Mouse (Mus musculus): ENCODE results near the gene Hoxd4. TPM values are rescaled to one million over a fixed set of nuclear protein-coding genes. Genes with fewer than 3 reads are reported as not detected.

Gene Hoxd4
- not detected for total RNA-seq (2021)
- long read RNA-seq, experiment 1, result 0 reads
- long read RNA-seq, experiment 2, result 0 reads

DNA sequence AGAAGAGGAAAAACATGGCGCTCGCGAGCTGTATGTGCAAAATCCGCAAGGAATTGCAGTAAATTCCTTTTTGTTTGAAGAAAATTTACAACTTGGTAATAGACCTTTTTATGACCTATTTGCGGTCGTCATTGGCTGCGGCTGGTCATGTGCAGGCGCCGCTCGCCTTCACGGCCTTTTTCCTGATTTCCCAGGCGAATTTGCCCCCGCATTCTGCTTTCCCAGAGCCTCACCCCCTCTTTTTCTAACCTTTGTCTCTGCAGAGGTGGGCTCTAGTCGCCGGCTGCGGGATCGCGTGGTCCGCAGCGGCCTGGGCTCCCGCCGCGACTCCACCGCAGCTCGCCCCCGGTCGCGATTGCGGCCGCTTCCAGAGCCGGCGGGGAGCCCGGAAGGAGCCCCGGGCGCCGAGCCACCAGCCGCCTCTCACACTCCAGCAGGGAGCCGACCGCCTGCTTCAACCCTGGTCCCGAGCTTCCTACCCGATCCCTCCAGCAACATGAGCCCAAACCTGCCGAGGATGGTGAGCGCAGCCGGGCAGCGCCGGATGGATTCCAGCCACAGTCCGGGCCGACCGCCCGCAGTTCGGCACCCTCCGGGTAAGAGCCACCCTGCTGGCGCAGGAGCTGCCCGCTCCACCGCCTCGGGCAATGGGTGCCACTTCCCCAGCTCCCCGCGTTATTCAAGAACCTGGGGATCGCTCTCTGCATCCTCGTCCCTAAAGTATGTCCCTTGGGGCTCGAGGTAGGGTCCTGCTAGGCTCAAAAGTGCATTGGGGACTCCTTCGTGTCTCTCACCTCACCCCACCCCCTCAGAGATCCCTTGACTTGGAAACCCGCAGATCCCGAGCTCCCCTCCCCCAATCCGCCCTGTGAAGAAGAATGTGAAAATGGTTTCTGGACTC, at the start of gene Hoxd4, which contains the start of gene Hoxd3:
Gene Hoxd4 (plus strand): TSS at position 209 of the 901 bp plus-strand sequence.
Gene Hoxd3 (plus strand): TSS at position 207 of the 901 bp plus-strand sequence.
- no peak within 1 kb of the TSS for H3K4me3 ChIP-seq
- TF ChIP-seq CTCF (IDR thresholded peaks at IDR 0.05), result no peak
- intact Hi-C loops (cut with DNase I), result loop anchor here (5.0 kb wide), 1 partner anchor 55 kb away; the partner anchor contains the start of gene Evx2
- H3K27ac ChIP-seq, result no peak within 1 kb of the TSS
- no peak for DNase-seq (ENCODE audit: extremely low spot score in 1 of 2, low spot score in 2 of 2)

GRCm38 (mm10) chr2:74663291-74663925, 48.3 kb upstream of the Hoxd4 start:
- no peak overlapping the region for H3K27ac ChIP-seq
- intact Hi-C loops (cut with DNase I), result loop anchor here (2.0 to 5.0 kb wide), 3 partner anchors 363 to 736 kb away; no protein-coding TSS in a partner anchor
- peak; percentile 78 for TF ChIP-seq CTCF (IDR thresholded peaks at IDR 0.05)
- H3K4me3 ChIP-seq, result no peak overlapping the region
- peak in 1 of 2 experiments; percentile 63 for DNase-seq (ENCODE audit: extremely low spot score in 1 of 2, low spot score in 2 of 2)

- H3K4me3 ChIP-seq, result no peak overlapping the region
- H3K27ac ChIP-seq, result no peak overlapping the region
- intact Hi-C loops (cut with DNase I), result no loop called here
- no peak for DNase-seq (ENCODE audit: extremely low spot score in 1 of 2, low spot score in 2 of 2)
- no peak for TF ChIP-seq CTCF (IDR thresholded peaks at IDR 0.05)
Measured at GRCm38 (mm10) chr2:74666411-74666810, 45.3 kb upstream of the Hoxd4 start.

DNA sequence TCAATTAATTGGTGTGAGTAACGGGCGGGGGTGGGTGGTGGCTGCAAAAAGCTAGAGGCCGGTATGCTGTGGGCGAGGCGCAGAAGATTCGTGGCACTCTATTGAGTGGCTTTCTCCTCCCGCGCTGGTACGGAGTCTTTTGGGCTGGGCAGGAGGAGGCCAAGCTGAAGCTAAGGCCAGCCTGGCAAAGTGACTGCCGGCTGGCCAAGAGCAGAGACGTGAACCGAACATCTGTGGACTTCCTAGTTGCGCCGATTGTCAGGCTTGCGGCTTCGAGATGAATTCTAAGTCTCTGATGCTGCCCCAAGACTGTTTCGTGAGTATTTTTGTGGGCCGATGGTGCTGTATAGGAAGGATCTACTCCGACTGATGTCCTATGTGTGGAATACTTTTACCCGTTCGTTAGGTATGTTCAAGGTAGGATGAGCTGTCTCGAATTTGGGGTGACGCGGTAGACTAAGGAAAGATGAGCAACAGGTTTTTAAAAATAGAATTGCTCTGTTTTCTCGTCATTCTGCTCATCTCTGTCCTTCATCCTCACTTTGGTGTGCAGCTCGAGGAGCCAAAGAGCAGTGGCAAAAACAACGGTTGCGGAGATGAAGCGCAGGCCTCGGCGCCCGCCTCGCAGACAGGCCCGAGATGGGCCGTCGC, 44.4 kb upstream of the Hoxd4 start:
- DNase-seq (ENCODE audit: extremely low spot score in 1 of 2, low spot score in 2 of 2), result no peak
- intact Hi-C loops (cut with DNase I), result no loop called here
- Histone ChIP-seq H3K27ac (no peak overlapping the region), H3K4me3 (no peak overlapping the region)
- no peak for TF ChIP-seq CTCF (IDR thresholded peaks at IDR 0.05)

- TF ChIP-seq CTCF (IDR thresholded peaks at IDR 0.05), result no peak
- intact Hi-C loops (cut with DNase I), result no loop called here
- no peak within 1 kb of the TSS for H3K4me3 ChIP-seq
- no peak for DNase-seq (ENCODE audit: extremely low spot score in 1 of 2, low spot score in 2 of 2)
- no peak within 1 kb of the TSS for H3K27ac ChIP-seq
Measured at GRCm38 (mm10) chr2:74667842-74668357, 43.8 kb upstream of the Hoxd4 start, which contains the start of gene Hoxd13. Gene Hoxd13, plus strand, starts transcription at chr2:74668310.

DNA sequence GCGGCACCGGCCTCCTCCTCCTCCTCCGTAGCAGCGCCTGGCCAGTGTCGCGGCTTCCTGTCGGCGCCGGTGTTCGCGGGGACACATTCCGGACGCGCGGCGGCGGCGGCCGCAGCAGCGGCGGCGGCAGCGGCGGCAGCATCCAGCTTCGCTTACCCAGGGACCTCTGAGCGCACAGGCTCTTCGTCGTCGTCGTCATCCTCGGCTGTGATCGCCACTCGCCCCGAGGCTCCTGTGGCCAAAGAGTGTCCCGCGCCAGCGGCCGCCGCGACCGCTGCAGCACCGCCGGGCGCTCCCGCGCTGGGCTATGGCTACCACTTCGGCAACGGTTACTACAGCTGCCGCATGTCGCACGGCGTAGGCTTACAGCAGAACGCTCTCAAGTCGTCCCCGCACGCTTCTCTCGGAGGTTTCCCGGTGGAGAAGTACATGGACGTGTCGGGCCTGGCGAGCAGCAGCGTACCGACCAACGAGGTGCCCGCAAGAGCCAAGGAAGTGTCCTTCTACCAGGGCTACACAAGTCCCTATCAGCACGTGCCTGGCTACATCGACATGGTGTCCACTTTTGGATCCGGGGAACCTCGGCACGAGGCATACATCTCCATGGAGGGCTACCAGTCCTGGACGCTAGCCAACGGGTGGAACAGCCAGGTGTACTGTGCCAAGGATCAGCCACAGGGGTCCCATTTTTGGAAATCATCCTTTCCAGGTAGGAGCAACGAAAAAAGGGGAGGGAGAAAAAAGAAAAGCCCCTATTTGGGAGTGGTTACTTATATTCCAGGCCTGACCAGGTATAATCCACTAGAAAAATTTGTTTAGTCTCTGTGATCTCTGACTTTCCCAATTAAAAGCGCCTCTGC, 43.1 kb upstream of the Hoxd4 start:
- DNase-seq (ENCODE audit: extremely low spot score in 1 of 2, low spot score in 2 of 2), result no peak
- intact Hi-C loops (cut with DNase I), result no loop called here
- TF ChIP-seq CTCF (IDR thresholded peaks at IDR 0.05), result no peak
- H3K27ac ChIP-seq, result no peak overlapping the region
- H3K4me3 ChIP-seq, result no peak overlapping the region

DNA sequence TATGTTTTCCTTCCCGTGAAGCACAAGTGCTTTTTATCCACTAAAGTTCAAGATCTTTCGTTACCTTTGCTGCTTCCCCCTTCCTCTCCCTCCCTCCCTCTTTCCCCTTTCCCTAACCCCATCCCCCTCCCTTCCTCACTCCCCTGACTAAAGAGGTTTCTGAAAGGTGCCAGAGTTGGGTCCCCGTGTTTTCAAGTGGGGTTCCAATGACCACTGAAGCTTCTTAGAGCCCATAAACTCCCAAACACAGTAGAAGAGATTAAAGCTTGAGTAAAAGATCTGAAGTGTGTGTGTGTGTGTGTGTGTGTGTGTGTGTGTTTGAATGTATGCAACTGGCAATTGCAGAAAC, 42.5 kb upstream of the Hoxd4 start:
- H3K27ac ChIP-seq, result no peak overlapping the region
- intact Hi-C loops (cut with DNase I), result no loop called here
- DNase-seq (ENCODE audit: extremely low spot score in 1 of 2, low spot score in 2 of 2), result no peak
- TF ChIP-seq CTCF (IDR thresholded peaks at IDR 0.05), result no peak
- H3K4me3 ChIP-seq, result no peak overlapping the region

DNA sequence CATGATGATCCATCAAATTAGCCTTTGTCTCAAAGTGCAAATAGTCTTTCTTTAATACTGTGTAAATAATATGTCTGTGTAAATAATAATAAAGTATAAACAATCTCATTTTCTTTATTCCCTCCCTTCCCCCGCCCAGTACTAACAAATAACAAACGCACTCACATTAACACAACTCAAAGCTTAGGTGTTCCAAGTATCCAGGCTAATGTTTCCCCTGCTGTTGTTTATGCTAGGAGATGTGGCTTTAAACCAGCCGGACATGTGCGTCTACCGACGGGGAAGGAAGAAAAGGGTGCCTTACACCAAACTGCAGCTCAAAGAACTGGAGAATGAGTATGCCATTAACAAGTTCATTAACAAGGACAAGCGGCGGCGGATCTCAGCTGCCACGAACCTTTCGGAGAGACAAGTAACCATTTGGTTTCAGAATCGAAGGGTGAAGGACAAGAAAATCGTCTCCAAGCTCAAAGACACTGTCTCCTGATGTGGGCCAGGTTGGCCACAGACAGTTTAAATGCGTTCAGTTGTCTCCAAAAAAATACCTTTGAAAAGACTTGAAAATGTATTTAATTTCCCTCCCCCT, 42.0 kb upstream of the Hoxd4 start:
- TF ChIP-seq CTCF (IDR thresholded peaks at IDR 0.05), result no peak
- Histone ChIP-seq H3K27ac (no peak overlapping the region), H3K4me3 (no peak overlapping the region)
- intact Hi-C loops (cut with DNase I), result no loop called here
- no peak for DNase-seq (ENCODE audit: extremely low spot score in 1 of 2, low spot score in 2 of 2)

DNA sequence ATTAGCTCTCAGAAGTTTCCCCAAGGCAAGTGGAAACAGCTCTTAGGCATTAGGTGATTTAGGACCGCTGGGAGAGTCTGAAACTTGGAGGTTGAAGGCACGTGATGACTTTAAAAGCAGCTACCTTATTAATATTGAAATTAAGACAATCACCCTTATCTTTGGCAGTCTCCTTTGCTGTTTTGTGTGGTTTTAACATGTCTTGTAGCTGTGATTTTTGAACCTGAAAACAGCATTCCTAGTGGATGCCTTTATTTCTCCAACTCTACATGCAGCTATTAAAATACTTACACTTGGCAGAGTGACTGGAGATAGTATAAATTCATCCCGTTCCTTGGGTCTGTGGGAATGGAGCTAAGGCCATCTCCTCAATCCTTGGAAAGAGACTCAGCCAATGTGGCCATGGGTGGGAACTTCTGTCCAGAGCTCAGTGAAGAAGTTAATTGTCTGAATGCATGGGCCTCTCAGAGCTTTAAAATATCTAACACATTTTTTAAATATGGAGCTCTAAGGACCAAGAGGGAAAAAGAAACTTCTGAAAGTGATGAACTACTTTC, 41.0 kb upstream of the Hoxd4 start:
- no peak overlapping the region for H3K4me3 ChIP-seq
- H3K27ac ChIP-seq, result no peak overlapping the region
- intact Hi-C loops (cut with DNase I), result no loop called here
- TF ChIP-seq CTCF (IDR thresholded peaks at IDR 0.05), result no peak
- no peak for DNase-seq (ENCODE audit: extremely low spot score in 1 of 2, low spot score in 2 of 2)

- Histone ChIP-seq H3K4me3 (no peak overlapping the region), H3K27ac (no peak overlapping the region)
- intact Hi-C loops (cut with DNase I), result no loop called here
- TF ChIP-seq CTCF (IDR thresholded peaks at IDR 0.05), result no peak
- no peak for DNase-seq (ENCODE audit: extremely low spot score in 1 of 2, low spot score in 2 of 2)
Measured at GRCm38 (mm10) chr2:74671847-74672246, 39.9 kb upstream of the Hoxd4 start.

Measured in left cerebral cortex, adult 2 months (tissue).